31 mouse cellular contexts compared by ENCODE assay signal in genomic region chr12:90095754-90096153, GRCm38 (mm10).
"Had no signal": no experiment of that assay in that cellular context is flagged by ENCODE, and none has a peak within 500 bp of the region (broad histone marks: within the 10 kb centered on the region; RNA-seq: fewer than 3 reads in every experiment).

No protein-coding gene starts in this region.

- DNase-seq: left cerebral cortex, postnatal 4 days; liver; liver, embryonic 13.5 days; liver, postnatal 0 days; lung, adult 18-20 months; lung, adult 2 months; lung, embryonic 14.5 days; lung, postnatal 10 days; lung, postnatal 14 days; lung, postnatal 36 days; lung, postnatal 4 days; midbrain, embryonic 14.5 days had no signal

- H3K27ac ChIP-seq: limb, embryonic 10.5 days; limb, embryonic 12.5 days; limb, embryonic 13.5 days; limb, embryonic 15.5 days; liver, embryonic 12.5 days; liver, embryonic 13.5 days; liver, embryonic 14.5 days; liver, embryonic 15.5 days; lung, embryonic 15.5 days; macrophage; midbrain, embryonic 10.5 days; midbrain, embryonic 12.5 days; midbrain, embryonic 13.5 days; midbrain, embryonic 15.5 days had no signal

- H3K36me3 ChIP-seq: limb, embryonic 10.5 days; limb, embryonic 12.5 days; limb, embryonic 13.5 days; limb, embryonic 15.5 days; liver, embryonic 12.5 days; liver, embryonic 13.5 days; liver, embryonic 15.5 days; lung, embryonic 15.5 days; midbrain, embryonic 10.5 days; midbrain, embryonic 12.5 days; midbrain, embryonic 13.5 days; midbrain, embryonic 15.5 days had no signal

- H3K27me3 ChIP-seq: limb, embryonic 12.5 days; limb, embryonic 13.5 days; limb, embryonic 15.5 days; liver, embryonic 12.5 days; liver, embryonic 13.5 days; liver, embryonic 15.5 days; lung, embryonic 15.5 days; megakaryocyte, embryonic 14.5 days; midbrain, embryonic 12.5 days; midbrain, embryonic 13.5 days; midbrain, embryonic 15.5 days had no signal

- H3K9ac ChIP-seq: limb, embryonic 12.5 days; limb, embryonic 13.5 days; limb, embryonic 15.5 days; liver, embryonic 12.5 days; liver, embryonic 13.5 days; liver, embryonic 14.5 days; liver, embryonic 15.5 days; liver, postnatal 0 days; lung, embryonic 14.5 days; lung, embryonic 15.5 days; midbrain, embryonic 12.5 days; midbrain, embryonic 13.5 days; midbrain, embryonic 15.5 days had no signal

- ATAC-seq: liver, embryonic 12.5 days; liver, postnatal 0 days; lung, postnatal 0 days; midbrain, embryonic 13.5 days; midbrain, embryonic 15.5 days; midbrain, embryonic 16.5 days had no signal

- H3K4me3 ChIP-seq: limb, embryonic 10.5 days; limb, embryonic 12.5 days; limb, embryonic 13.5 days; limb, embryonic 15.5 days; liver, embryonic 12.5 days; liver, embryonic 13.5 days; liver, embryonic 15.5 days; lung, embryonic 15.5 days; megakaryocyte, embryonic 14.5 days; midbrain, embryonic 10.5 days; midbrain, embryonic 12.5 days; midbrain, embryonic 13.5 days; midbrain, embryonic 15.5 days; myocyte had no signal

- H3K9me3 ChIP-seq: limb, embryonic 10.5 days; limb, embryonic 12.5 days; limb, embryonic 13.5 days; limb, embryonic 15.5 days; liver, embryonic 12.5 days; liver, embryonic 13.5 days; liver, embryonic 15.5 days; lung, embryonic 15.5 days; megakaryocyte, embryonic 14.5 days; midbrain, embryonic 10.5 days; midbrain, embryonic 12.5 days; midbrain, embryonic 13.5 days; midbrain, embryonic 15.5 days had no signal

- H3K4me1 ChIP-seq: limb, embryonic 10.5 days; limb, embryonic 12.5 days; limb, embryonic 13.5 days; limb, embryonic 15.5 days; liver, embryonic 12.5 days; liver, embryonic 13.5 days; liver, embryonic 15.5 days; lung, embryonic 15.5 days; megakaryocyte, embryonic 14.5 days; midbrain, embryonic 10.5 days; midbrain, embryonic 12.5 days; midbrain, embryonic 13.5 days; midbrain, embryonic 15.5 days had no signal

- H3K4me2 ChIP-seq: limb, embryonic 12.5 days; limb, embryonic 13.5 days; limb, embryonic 15.5 days; liver, embryonic 11.5 days; liver, embryonic 12.5 days; liver, embryonic 13.5 days; liver, embryonic 15.5 days; lung, embryonic 14.5 days; lung, embryonic 15.5 days; midbrain, embryonic 11.5 days; midbrain, embryonic 12.5 days; midbrain, embryonic 13.5 days; midbrain, embryonic 15.5 days had no signal
